Mouse (Mus musculus): ENCODE measurements around the gene Gm10642.

Gm10642 gene

GRCm38 (mm10) chr9:70656130-70657007 lies at the start of gene Gm10642:
Gene Gm10642, plus strand, starts transcription at chr9:70656251.
- no peak for DNase-seq (ENCODE audit: extremely low spot score, low spot score)

- DNase-seq (ENCODE audit: extremely low spot score, low spot score) = no peak
These were observed 44.9 kb upstream of the Gm10642 start for GRCm38 (mm10) chr9:70611026-70611673.

GRCm38 (mm10) chr9:70629711-70630110 lies 26.3 kb upstream of the Gm10642 start:
- DNase-seq (ENCODE audit: extremely low spot score, low spot score) = no peak

GRCm38 (mm10) chr9:70631665-70632064 lies 24.4 kb upstream of the Gm10642 start:
- no peak for DNase-seq (ENCODE audit: extremely low spot score, low spot score)

GRCm38 (mm10) chr9:70636748-70637147 lies 19.3 kb upstream of the Gm10642 start:
- DNase-seq (ENCODE audit: extremely low spot score, low spot score) = no peak

GRCm38 (mm10) chr9:70650260-70650659 lies 5.8 kb upstream of the Gm10642 start:
- no peak for DNase-seq (ENCODE audit: extremely low spot score, low spot score)

- no peak for DNase-seq (ENCODE audit: extremely low spot score, low spot score)
These were observed 5.1 kb upstream of the Gm10642 start for GRCm38 (mm10) chr9:70650994-70651393.

- DNase-seq (ENCODE audit: extremely low spot score, low spot score) = no peak
These were observed 3.8 kb upstream of the Gm10642 start for GRCm38 (mm10) chr9:70652221-70652620.

- no peak for DNase-seq (ENCODE audit: extremely low spot score, low spot score)
These were observed 2.2 kb upstream of the Gm10642 start for GRCm38 (mm10) chr9:70653875-70654274.

GRCm38 (mm10) chr9:70654496-70654895 lies 1.6 kb upstream of the Gm10642 start:
- DNase-seq (ENCODE audit: extremely low spot score, low spot score) = no peak

GRCm38 (mm10) chr9:70655764-70656129 lies 304 bp upstream of the Gm10642 start:
- DNase-seq (ENCODE audit: extremely low spot score, low spot score) = no peak

- DNase-seq (ENCODE audit: extremely low spot score, low spot score) = peak; percentile 96
These were observed 1.2 kb downstream of the Gm10642 start, which contains the start of gene Mindy2 for GRCm38 (mm10) chr9:70657013-70657967. Gene Mindy2, minus strand, starts transcription at chr9:70657174.

- no peak for DNase-seq (ENCODE audit: extremely low spot score, low spot score)
These were observed 2.2 kb downstream of the Gm10642 start for GRCm38 (mm10) chr9:70658266-70658665.

GRCm38 (mm10) chr9:70664847-70665246 lies 8.8 kb downstream of the Gm10642 start:
- DNase-seq (ENCODE audit: extremely low spot score, low spot score) = no peak

GRCm38 (mm10) chr9:70665372-70666145 lies 9.5 kb downstream of the Gm10642 start:
- DNase-seq (ENCODE audit: extremely low spot score, low spot score) = no peak

GRCm38 (mm10) chr9:70666811-70667210 lies 10.8 kb downstream of the Gm10642 start:
- no peak for DNase-seq (ENCODE audit: extremely low spot score, low spot score)

GRCm38 (mm10) chr9:70668048-70668447 lies 12.0 kb downstream of the Gm10642 start:
- DNase-seq (ENCODE audit: extremely low spot score, low spot score) = no peak

- DNase-seq (ENCODE audit: extremely low spot score, low spot score) = no peak
These were observed 13.1 kb downstream of the Gm10642 start for GRCm38 (mm10) chr9:70669197-70669596.

GRCm38 (mm10) chr9:70670381-70670780 lies 14.3 kb downstream of the Gm10642 start:
- no peak for DNase-seq (ENCODE audit: extremely low spot score, low spot score)

GRCm38 (mm10) chr9:70671278-70671677 lies 15.2 kb downstream of the Gm10642 start:
- no peak for DNase-seq (ENCODE audit: extremely low spot score, low spot score)
